30 mouse cellular contexts compared by ENCODE assay signal in genomic region chr13:56782621-56783020, GRCm38 (mm10). TPM values are rescaled to one million over a fixed set of nuclear protein-coding genes. Genes with fewer than 3 reads are reported as not detected.
DNase-seq lines count a peak whose midpoint lies in the region; ATAC-seq and TF ChIP-seq lines count a peak whose summit lies in the region.
"Had no signal": no experiment of that assay in that cellular context is flagged by ENCODE, and none has a peak within 500 bp of the region (broad histone marks: within the 10 kb centered on the region; RNA-seq: fewer than 3 reads in every experiment).

No protein-coding gene starts in this region.

- WGBS in hindbrain, postnatal 0 days, result 79% methylated on average over 1 of the region's 1 CpGs
- 89% methylated on average over 1 of the region's 1 CpGs for WGBS in hindbrain, embryonic 13.5 days
- 93% methylated on average over 1 of the region's 1 CpGs for WGBS in midbrain, embryonic 13.5 days
- WGBS in midbrain, embryonic 10.5 days, result 86% methylated on average over 1 of the region's 1 CpGs

- no peak for ATAC-seq in hindbrain, postnatal 0 days
- ATAC-seq in hindbrain, embryonic 13.5 days (ENCODE audit: low FRiP score), result no peak
- ATAC-seq in midbrain, embryonic 13.5 days, result no peak
- ATAC-seq: forebrain, embryonic 13.5 days; intestine, postnatal 0 days; liver, postnatal 0 days; lung, postnatal 0 days; Patski had no signal

- no peaks in the 10 kb centered on the region for H3K27me3 ChIP-seq in hindbrain, postnatal 0 days (ENCODE audit: insufficient read depth, low read length)
- H3K27me3 ChIP-seq in hindbrain, embryonic 13.5 days, result no peaks in the 10 kb centered on the region
- no peaks in the 10 kb centered on the region for H3K27me3 ChIP-seq in midbrain, embryonic 13.5 days
- peaks cover 4% of the 10 kb centered on the region; the same call in 1 of the 2 replicates for H3K27me3 ChIP-seq in midbrain, embryonic 10.5 days (ENCODE audit: low read depth, poor library complexity, severe bottlenecking)
- H3K27me3 ChIP-seq: forebrain, embryonic 13.5 days; kidney, embryonic 15.5 days; limb, embryonic 12.5 days; neural tube, embryonic 13.5 days; Patski had no signal

- no peaks in the 10 kb centered on the region for H3K9me3 ChIP-seq in hindbrain, postnatal 0 days (ENCODE audit: low read length)
- peaks cover 8% of the 10 kb centered on the region for H3K9me3 ChIP-seq in hindbrain, embryonic 13.5 days
- H3K9me3 ChIP-seq in midbrain, embryonic 13.5 days, result 0 out of 2 replicates have a peak, but pooled peaks cover 2% of the 10 kb centered on the region
- peaks cover 4% of the 10 kb centered on the region; the same call in 1 of the 2 replicates for H3K9me3 ChIP-seq in midbrain, embryonic 10.5 days (replicated peaks)
- H3K9me3 ChIP-seq: neural tube, embryonic 13.5 days had no signal

- no peaks in the 10 kb centered on the region for H3K36me3 ChIP-seq in hindbrain, postnatal 0 days (ENCODE audit: insufficient read depth, low read length)
- 0 out of 2 replicates have a peak, but pooled peaks cover 5% of the 10 kb centered on the region for H3K36me3 ChIP-seq in hindbrain, embryonic 13.5 days
- H3K36me3 ChIP-seq in midbrain, embryonic 13.5 days, result no peaks in the 10 kb centered on the region
- H3K36me3 ChIP-seq in midbrain, embryonic 10.5 days, result no peaks in the 10 kb centered on the region
- H3K36me3 ChIP-seq: G1E; kidney, embryonic 15.5 days; limb, embryonic 12.5 days; midbrain, embryonic 12.5 days; neural tube, embryonic 13.5 days had no signal

- DNase-seq in hindbrain, postnatal 0 days (ENCODE audit: low spot score), result peak; percentile 73
- no peak for DNase-seq in midbrain, embryonic 10.5 days (ENCODE audit: low spot score)
- peak; percentile 88 for DNase-seq in brain, adult 2 months (ENCODE audit: low read depth, low spot score)
- DNase-seq in left cerebral cortex, postnatal 14 days (ENCODE audit: low spot score in 2 of 2), result peak; percentile 61 to 86
- no peak for DNase-seq in gastrocnemius, postnatal 25 days
- DNase-seq: adrenal gland, adult 8-10 months; B cell, adult 2 months; cerebellum, adult 2 months; cerebellum, postnatal 36 days; gastrocnemius, postnatal 14 days; kidney, postnatal 36 days; liver, postnatal 0 days had no signal

- peaks cover 14% of the 10 kb centered on the region; the same call in 1 of the 2 replicates for H3K4me1 ChIP-seq in hindbrain, postnatal 0 days (ENCODE audit: insufficient read depth, low read length)
- peaks cover 36% of the 10 kb centered on the region for H3K4me1 ChIP-seq in hindbrain, embryonic 13.5 days (replicated peaks)
- H3K4me1 ChIP-seq in midbrain, embryonic 13.5 days (replicated peaks), result peaks cover 37% of the 10 kb centered on the region
- H3K4me1 ChIP-seq in midbrain, embryonic 10.5 days, result peaks cover 13% of the 10 kb centered on the region
- H3K4me1 ChIP-seq: kidney, embryonic 15.5 days; limb, embryonic 12.5 days had no signal

- peak overlapping the region; percentile 54; the same call in 1 of the 2 replicates for H3K27ac ChIP-seq in hindbrain, postnatal 0 days
- H3K27ac ChIP-seq in hindbrain, embryonic 13.5 days, result no peak overlapping the region
- H3K27ac ChIP-seq in midbrain, embryonic 13.5 days, result 0 out of 2 replicates have a peak overlapping the region, but pooled peaks have one; percentile 77
- H3K27ac ChIP-seq in midbrain, embryonic 10.5 days (replicated peaks), result no peak overlapping the region
- H3K27ac ChIP-seq: forebrain, embryonic 13.5 days; kidney, embryonic 15.5 days; limb, embryonic 12.5 days; midbrain, embryonic 12.5 days; stomach, postnatal 0 days had no signal

- no peak for TF ChIP-seq CTCF in hindbrain, postnatal 0 days (IDR thresholded peaks at IDR 0.05; ENCODE audit: low read depth)

- intact Hi-C loops in left cerebral cortex, postnatal 14 days (cut with DNase I), result no loop called here

- H3K9ac ChIP-seq in hindbrain, postnatal 0 days (replicated peaks; ENCODE audit: low read length), result no peak overlapping the region
- no peak overlapping the region for H3K9ac ChIP-seq in hindbrain, embryonic 13.5 days
- H3K9ac ChIP-seq in midbrain, embryonic 13.5 days (replicated peaks), result no peak overlapping the region
- H3K9ac ChIP-seq: forebrain, embryonic 13.5 days; kidney, embryonic 15.5 days; limb, embryonic 12.5 days; liver, postnatal 0 days; midbrain, embryonic 12.5 days; neural tube, embryonic 13.5 days had no signal

- H3K4me2 ChIP-seq in hindbrain, postnatal 0 days (ENCODE audit: low read depth, low read length), result no peak overlapping the region
- no peak overlapping the region for H3K4me2 ChIP-seq in hindbrain, embryonic 13.5 days
- no peak overlapping the region for H3K4me2 ChIP-seq in midbrain, embryonic 13.5 days (replicated peaks)
- H3K4me2 ChIP-seq: forebrain, embryonic 13.5 days; kidney, embryonic 15.5 days; limb, embryonic 12.5 days; liver, embryonic 11.5 days; midbrain, embryonic 12.5 days; neural tube, embryonic 13.5 days had no signal

- H3K4me3 ChIP-seq in hindbrain, postnatal 0 days (ENCODE audit: low read length), result no peak overlapping the region
- H3K4me3 ChIP-seq in hindbrain, embryonic 13.5 days, result no peak overlapping the region
- H3K4me3 ChIP-seq in midbrain, embryonic 13.5 days (replicated peaks), result no peak overlapping the region
- H3K4me3 ChIP-seq in midbrain, embryonic 10.5 days, result no peak overlapping the region
- H3K4me3 ChIP-seq: forebrain, embryonic 13.5 days; kidney, embryonic 15.5 days; limb, embryonic 12.5 days; midbrain, embryonic 12.5 days; myocyte; neural tube, embryonic 13.5 days had no signal

RNA-seq across cellular contexts. Expression of gene Gm45623, which starts 29.0 kb away (rescaled TPM):
- 12.4 and 15.1 TPM in 2 replicates for total RNA-seq in hindbrain, postnatal 0 days (2014; rRNA removed)
- polyA plus RNA-seq in hindbrain, postnatal 0 days (2015; fragmentation: Nextera tagmentation; extraction: Ambion mirVana), result 2.2 and 2.4 TPM in 2 replicates
- 1.5 and 1.7 TPM in 2 replicates for polyA plus RNA-seq in hindbrain, embryonic 13.5 days (2015; fragmentation: Nextera tagmentation; extraction: Ambion mirVana)
- 0.74 and 1.2 TPM in 2 replicates for polyA plus RNA-seq in midbrain, embryonic 13.5 days (2015; fragmentation: Nextera tagmentation; extraction: Ambion mirVana)
- polyA plus RNA-seq in midbrain, embryonic 10.5 days (2016; fragmentation: Nextera tagmentation; extraction: Ambion mirVana), result not detected in 2 replicates
- total RNA-seq in left cerebral cortex, postnatal 14 days (2021), result 10 to 100 TPM; 13.7 to 16.2 TPM
- not detected for total RNA-seq in gastrocnemius, postnatal 25 days (2021)
- total RNA-seq: adrenal gland, adult 8-10 months; CH12.LX; gastrocnemius, postnatal 14 days; heart, adult 8-10 months; heart, postnatal 25 days had no signal
- polyA plus RNA-seq: G1E; heart, embryonic 14.5 days; intestine, postnatal 0 days; kidney, embryonic 15.5 days; limb, embryonic 12.5 days; liver, embryonic 11.5 days; liver, postnatal 0 days; myocyte; Patski had no signal

Comparison
In these comparisons a context has a peak if more than half of its experiments do, and no peak if none do; other contexts are left out.
1. H3K27ac ChIP-seq: peak in hindbrain, postnatal 0 days (single experiment) and midbrain, embryonic 13.5 days (single experiment); none in hindbrain, embryonic 13.5 days (single experiment) and midbrain, embryonic 10.5 days (single experiment).
2. DNase-seq: peak in hindbrain, postnatal 0 days (single experiment), brain, adult 2 months (single experiment) and left cerebral cortex, postnatal 14 days (2 of 2); none in midbrain, embryonic 10.5 days (single experiment) and gastrocnemius, postnatal 25 days (single experiment).